Mouse (Mus musculus) megakaryocyte-erythroid progenitor cell, adult 5-6 weeks (primary cell): Measurements from ENCODE around the gene Astn2. TPM values are rescaled to one million over a fixed set of nuclear protein-coding genes. Genes with fewer than 3 reads are reported as not detected.

Source experiments
- ATAC-seq: replicated peaks from 2 replicates; pipeline ENCODE4 v1.8.0; 2016; ENCODE audit warnings: mild to moderate bottlenecking, inconsistent platforms; ENCODE audit not compliant: severe bottlenecking, poor library complexity, low FRiP score, low TSS enrichment
- total RNA-seq, 2 experiments: library from RNA; stranded (forward) in 1 of 2; stranded (reverse) in 1 of 2; fragments of 200-1000, 215-1000 nt in 1 of 2; fragments of >200 nt in 1 of 2; fragmentation: Nextera tagmentation in 1 of 2; gene quantifications; 2 replicates each; pipeline ENCODE4 v1.2.3; 2014 to 2017

The Astn2 gene
- total RNA-seq (2014; fragmentation: Nextera tagmentation) (not detected in 2 replicates), total RNA-seq (2017) (not detected in 2 replicates)

DNA sequence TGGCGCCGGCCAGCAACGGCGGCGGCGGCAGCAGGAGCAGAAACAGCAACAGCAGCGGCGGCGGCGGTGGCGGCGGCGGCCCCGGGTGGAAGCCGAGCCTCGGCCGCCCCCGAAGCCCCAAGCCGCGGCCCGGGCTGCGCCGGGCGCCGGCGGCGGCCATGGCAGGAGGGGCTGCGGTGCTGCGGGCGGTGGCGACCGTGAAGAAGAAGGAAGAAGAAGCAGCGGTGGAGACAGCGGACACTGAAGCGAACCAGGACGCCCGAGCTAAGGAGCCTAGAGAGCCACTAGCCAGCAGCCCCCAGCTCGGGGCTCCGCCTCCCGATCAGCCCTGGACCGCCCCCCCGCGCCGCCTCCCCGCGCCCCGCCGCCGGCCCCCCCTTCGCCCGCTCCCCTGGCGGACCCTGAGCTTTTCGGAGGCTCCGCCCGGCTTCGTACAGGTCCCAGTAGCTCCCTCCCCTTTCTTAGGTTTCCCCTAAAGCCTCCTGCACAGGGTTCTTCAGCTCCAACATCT lies at the start of gene Astn2:
TSS of gene Astn2 (minus strand) at position 411 of the 511 bp plus-strand sequence.
- ATAC-seq = no peak

DNA sequence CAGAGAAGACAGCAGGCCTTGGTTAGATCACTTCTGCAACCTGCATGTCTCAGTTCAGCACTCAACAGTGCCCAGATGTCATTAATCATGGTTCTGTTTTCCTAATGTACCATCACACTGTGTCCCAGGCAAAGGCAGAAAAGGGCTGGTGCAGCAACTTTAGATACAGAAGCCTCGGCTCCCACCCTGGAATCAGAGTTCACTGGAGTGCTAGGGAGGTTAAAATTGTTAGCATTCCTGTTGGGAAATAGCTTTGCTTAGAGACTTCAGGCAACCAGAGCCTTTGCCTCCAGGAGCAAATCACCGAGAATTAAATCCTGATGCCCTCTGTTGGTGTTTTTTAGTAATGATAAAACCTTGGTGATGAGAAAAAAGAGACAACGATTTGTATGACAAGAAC lies 45.7 kb upstream of the Astn2 start:
- no peak for ATAC-seq

DNA sequence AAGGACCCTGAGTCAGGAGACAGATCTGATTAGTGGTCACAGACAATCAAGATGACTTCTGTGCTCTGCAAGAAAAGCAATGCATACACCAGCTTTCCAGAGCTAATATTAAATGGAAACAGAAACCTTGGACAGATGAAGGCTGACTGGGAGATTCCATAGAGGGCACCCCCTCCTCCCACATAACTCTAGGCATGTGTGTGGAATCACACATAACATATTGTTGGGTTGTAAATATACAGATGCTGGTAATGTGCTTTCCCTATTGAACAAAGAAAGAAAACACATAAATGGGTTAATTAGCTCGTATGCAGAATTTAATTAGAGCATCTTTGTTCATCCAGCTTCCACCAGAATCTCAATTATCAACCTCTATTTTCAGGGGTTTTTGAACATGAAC lies 26.8 kb upstream of the Astn2 start:
- ATAC-seq = no peak

DNA sequence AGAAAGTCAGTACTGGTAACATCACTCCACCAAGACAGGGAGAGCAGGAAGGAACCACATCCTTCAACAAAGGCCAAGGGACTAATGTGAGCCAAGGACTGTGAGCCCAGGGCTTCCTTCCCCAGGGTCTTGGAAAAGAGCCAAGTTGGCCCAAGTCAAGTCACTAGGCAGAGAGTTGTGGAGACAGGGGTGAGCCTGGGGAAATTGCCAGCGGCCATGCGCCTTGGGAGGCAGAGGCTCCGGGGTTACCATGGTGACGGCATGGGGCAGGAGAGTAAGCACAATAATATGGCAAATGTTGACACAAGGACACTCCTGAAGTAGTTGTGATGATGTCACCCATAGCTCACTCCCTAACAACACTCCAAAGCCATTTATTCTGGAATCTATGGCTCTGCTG lies 21.4 kb upstream of the Astn2 start:
- no peak for ATAC-seq

DNA sequence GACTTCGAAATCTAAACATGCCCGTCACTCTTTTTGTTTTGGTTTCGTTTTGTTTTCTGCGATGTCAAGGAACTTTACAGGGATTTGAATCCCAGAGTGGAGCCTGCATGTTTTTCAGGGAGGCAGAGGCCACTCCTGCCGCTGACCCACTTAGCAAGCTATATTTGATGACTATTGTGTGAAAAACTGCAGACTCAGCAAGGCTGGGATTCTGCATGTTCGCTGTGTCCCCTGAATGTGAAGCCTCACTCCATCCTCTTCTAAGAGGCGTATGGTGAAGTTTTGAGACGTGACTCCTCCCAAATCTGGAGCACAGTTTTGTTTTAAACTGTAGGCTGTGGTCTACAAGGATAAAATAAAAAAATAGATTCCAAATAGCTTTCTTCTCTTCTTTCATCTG lies 10.4 kb upstream of the Astn2 start:
- ATAC-seq = no peak

DNA sequence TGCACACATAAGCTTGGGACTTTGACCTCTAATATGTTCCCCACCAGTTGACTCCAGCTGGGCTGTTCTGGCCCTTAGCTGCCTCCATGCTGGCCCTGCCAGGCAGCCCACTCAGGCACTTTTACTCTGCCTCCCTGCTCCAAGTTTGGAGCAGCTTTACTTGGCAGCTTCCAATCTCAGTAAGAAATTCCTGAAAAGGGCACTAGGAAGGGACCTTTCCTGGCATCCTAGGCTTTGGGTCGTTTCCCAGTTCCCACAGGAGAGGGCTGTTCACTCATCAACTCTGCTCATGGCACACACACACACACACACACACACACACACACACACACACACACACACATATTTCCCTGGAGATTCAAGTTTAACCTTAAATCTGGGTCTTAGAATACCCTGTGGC lies 675 bp upstream of the Astn2 start:
- ATAC-seq = no peak

DNA sequence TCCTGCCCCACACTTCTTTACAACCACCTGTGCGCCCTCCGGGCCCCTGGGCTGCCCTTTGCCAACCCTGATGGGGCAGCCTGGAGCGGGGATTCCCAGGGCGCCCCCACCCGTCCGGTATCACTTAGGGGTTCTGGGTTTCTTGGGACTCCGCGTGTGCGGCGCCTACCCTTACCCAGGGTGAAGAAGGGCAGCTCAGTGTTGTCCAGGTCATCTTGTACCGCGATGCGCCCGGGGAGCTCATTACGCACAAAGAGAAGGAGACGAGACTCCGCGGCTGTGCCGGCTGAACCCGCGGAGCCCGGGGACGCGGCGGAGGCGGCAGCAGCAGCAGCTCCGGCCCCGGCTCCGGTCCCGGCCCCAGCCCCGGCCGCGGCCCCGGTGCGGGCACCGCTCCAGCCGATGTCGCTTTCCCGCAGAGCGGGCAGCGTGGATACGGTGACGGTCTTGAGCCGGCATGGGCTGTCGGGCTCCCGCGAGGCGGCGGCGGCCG lies 657 bp downstream of the Astn2 start:
- no peak for ATAC-seq

DNA sequence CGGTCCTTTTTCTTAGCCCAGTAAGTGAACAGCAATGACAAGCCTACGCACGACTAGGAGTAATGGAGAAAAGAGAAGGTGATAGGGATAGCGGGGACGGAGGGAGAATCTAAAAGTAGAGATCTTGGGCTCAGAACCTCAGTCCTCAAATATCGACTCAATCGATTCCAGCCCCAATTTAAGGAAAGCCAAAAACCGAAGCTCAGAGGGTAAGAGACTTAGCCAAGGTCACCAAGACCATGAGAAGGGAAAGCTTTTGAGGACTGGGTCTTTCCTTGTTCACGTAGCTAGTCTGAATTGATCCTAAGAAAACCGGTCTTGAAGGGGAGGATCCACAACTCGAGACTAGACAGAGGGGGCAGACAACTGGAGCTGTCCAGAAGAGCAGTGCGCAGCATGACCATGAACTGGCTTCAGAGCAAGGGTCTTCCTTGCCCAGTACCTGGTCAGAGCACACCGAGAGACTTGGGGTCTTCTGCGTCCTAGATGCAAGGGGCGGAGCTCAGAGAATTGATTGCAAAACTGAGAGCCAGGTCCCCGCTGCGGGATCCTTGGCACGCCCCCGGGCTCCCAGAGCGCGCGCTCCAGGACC lies 1.2 kb downstream of the Astn2 start:
- no peak for ATAC-seq

DNA sequence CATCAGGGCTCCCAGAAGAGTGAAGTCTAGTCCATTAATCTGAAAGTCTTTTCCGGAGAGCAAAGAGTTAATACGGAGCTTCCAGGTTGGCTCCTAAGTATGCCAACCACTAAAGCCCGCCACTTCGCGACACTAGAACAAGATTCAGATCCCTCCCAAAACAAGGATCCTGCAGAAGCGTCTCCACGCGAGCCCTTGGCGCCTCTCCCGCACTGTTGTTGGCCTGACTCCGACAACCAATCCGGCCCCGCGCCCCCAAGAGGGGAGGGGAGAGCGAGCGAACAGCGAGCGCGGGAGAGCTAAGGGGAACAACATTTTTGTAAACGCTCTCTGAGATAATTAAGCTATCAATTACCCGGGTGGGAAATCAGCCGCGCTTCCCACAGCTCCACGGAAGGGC lies 1.8 kb downstream of the Astn2 start:
- ATAC-seq = no peak

DNA sequence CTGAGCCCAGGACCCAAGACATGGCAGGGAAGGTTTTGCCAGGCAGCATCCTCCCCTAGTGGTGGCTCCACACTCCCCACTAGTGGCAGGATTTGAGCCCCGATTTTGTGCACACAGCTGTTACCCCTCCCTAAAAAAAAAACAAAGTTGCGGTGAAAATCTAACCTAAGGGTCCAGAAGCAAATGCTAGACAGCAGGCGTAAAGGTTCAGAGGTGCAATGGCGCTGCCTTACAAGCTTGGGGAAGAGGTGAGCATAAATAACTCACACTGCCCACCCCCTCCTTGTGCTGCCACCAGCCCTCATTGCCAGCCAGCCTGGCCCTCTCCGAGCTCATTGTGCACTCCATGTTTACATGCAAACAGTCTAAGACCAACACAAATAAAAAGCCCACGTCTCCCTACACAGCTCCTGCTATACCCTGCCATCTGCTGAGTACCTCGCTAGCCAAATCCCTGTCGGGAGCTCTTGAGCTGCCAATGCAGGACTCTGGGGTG lies 3.2 kb downstream of the Astn2 start:
- ATAC-seq = no peak

DNA sequence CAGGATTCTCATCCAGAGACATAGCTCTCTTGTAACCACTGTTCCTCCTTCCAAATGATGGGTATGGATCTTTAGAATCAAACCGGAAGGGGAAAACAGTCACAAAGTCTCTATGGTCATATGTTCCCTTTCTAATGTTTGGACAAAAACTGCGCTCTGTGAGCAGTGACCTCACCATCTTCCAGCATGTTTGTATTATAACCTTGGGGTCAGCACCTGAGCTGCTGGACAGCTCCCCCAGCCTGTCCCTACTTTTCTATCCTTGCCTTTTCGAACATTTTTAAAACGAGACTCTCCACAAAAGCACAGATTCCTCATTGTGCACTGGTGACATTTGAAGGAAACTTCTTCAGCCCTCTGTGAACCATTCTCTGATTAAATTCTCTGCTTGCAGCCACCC lies 5.3 kb downstream of the Astn2 start:
- no peak for ATAC-seq

DNA sequence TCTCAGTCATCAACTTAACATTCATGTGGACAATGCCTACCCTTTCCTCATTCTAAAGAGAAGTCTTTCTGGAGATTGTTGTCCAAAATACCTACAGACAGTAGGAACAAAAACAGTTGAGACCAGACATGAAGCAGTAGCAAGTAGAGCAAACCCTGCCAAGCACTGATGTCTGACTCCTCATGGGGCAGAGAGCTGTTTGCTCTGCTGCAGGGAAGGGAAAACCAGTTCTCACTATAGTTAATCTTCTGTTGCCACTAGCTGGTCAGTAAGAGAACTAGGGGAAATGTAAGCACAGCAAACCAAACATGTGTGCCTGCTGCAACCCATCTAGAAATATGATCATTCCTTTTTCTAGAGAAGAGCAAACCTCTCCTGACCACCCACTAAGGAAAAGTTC lies 7.2 kb downstream of the Astn2 start:
- ATAC-seq = no peak

DNA sequence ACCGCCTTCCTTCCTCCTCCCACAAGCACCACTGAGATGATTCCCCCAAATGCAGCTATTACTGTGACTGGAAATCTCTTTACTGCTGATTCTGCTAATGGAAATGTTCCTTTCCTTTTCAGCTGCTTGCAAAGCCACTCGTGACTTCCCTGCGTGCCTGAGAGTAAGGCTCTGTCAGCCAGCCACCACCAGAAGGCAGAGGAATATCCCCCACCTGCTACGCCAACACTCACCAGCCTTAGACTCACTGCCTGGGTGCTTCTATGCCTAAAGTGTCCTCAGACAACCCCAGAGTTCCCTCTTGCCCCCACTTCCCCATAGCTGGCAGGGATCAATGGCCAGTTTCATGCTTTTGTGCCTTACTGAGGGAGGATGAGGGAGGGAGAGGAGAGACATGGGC lies 11.1 kb downstream of the Astn2 start:
- no peak for ATAC-seq

DNA sequence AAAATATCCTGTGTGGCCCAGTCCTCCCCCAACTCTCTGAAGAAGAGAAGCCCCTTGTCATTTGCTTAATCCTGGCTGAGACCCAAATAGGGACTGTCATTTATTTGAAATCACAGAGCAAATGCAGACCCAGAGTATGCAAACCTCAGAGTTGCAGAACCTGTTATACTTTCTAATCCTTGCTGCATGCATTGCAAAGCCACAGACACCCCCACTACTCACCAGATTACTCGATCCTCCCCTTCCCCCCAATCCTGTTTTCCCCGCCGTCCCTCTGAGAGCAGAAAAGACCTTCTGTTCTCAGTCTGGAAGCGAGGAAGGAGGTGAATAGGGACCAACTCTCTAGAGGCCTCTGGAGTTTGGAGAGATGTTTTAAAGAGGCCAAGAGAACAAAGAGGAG lies 13.9 kb downstream of the Astn2 start:
- ATAC-seq = no peak

DNA sequence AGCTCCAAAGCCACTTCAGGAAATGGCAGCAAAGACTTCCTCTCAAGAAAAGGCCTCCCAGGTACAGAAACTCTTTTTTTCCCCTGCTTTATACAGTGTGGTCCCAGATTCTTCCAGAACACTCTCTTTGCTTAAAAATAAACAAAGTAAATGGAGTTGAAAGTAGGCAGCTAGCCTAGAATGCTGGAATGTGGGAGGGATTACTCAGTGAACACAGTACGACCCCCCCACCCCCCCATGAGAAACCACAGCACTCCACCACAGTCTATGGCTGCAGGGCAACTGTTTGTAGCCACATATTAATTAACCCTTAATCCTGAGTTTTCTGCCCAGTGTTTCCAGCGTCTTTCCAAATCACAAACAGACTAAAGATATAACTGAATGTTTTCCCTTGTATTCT lies 25.8 kb downstream of the Astn2 start:
- no peak for ATAC-seq

DNA sequence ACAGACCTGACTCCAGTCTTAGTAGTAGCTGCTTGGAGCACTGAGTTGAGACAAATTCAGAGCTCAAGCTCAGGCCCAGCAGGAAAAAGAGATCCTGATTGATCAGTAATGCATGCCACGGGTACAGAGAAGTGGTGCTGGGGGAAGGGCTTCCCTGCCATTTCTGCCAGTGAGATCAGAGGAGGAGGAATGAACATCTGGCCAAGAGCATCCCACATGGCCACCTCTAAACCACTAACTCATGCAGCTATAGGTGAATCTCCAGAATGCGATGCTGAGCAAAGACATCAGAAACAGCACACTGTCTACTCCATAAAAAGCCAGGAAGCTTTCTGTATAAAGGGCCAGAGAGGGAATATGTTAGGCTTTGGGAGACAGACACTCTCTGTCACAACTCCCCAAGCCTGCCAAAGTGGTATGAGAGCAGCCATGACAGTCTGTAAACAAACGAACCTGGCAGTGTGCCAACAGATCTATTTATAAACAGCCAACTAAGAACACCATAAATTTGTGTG lies 33.8 kb downstream of the Astn2 start:
- no peak for ATAC-seq

DNA sequence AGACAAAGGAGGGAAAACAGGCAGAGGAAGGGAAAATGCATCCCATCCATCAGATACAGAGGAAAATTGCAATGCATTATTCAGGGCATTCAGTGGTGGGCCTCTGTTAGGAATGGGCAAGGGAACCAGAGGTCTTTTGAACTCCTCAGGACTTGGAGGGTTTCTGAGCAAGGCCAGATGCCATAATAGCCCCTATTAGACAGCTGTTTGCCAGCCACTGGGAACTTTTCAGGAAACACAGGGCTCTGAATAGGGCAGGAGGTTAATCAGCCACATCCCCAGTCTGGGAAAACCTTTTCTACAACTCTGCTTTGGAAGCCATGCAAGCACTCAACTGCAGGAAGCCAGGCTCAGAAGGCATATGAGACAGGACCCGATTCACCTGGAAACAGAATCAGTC lies 38.9 kb downstream of the Astn2 start:
- no peak for ATAC-seq

DNA sequence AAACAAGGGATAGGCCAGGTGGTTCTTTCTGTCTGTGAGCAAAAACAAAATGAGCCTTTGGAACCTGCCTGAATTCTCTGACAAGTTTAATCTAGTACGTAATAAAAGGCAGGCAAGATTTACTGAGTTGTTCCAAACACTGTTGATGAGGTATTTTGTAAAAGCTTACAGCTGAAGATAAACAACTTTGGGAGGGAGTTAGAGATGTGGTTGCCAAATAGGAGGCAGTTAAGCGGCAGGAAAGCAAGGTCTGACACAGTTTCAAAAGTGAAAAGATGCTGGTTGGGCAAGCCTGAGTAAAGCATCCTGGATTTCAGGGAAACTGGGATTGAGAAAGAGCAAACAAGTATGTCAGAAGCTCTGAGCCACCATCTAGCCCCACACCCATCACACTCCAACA lies 59.8 kb downstream of the Astn2 start:
- ATAC-seq = no peak

DNA sequence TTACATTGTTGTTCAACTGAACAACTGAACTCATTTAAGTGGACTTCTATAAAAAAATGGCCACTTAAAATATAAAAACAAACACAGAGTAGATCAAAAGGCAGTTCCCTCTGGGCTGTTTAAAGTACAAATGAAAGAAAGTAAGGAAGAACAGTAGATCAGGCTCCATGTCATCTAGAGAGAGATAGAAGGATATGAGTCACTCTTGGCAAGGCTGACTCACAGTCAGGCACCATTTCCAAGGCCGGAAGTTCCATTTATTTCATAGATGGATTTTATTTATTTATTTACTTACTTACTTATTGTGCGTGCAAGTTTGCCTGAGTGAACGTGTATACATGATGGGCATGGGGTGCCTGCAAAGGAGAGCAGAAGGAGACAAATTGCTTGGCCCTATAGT lies 67.0 kb downstream of the Astn2 start:
- no peak for ATAC-seq

DNA sequence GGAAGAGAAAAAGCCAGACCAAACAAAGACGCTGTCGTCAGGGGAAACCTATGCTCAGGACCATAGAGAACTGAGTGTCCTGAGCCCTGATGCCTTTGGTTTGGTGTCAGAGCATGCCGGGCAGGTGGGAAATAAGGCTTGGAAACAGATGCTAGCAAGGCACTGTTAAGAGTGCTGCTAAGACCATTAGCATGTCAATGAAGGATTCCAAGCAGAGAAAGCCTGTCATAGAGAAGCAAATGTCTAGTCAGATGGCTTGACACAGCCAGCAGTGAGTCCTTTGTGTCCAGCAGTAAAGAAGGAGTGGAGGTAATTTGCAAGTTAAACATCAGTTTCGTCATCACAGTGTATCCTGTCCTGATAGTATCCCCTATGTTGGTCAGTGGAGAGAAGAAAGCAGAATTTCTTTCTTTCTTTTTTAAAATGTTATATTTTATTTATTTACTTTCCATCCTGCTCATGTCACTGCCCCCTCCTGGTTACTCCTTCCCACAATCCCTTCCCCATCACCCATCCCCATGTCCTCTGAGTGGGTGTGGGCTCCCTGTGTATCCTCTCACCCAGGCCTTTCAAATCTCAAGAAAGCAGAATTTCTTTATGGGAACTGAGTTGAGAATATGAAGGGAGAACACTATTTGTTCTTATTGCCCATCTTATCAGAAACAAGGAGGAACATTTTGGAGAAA lies 73.7 kb downstream of the Astn2 start:
- ATAC-seq = no peak

DNA sequence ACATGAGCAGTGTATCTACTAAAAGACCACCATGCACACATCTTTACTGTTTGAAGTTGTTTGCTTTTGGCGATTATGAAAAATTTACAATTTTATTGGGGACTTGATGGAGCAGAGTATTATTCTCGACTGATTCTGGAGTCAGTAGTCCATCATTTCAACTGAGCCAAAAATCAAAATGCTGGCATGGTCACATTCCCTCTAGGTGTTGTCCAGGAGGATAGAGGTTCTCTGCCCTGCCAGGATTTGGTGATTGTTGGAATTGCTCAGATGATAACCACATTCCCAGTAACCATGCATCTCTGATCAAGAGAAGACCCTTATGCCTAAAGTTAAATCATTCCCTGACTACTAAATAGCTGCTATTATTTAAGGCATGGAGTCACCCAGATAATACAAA lies 83.4 kb downstream of the Astn2 start:
- ATAC-seq = no peak
